Mouse (Mus musculus) spleen, adult 2 months (tissue): Measurements from ENCODE around the gene Dctn1.

ENCODE experiments used
- CTCF ChIP-seq: fragments of 200-500 bp; IDR thresholded peaks from 2 replicates; pipeline ENCODE4 v1.5.1; 2011; ENCODE audit warnings: mild to moderate bottlenecking, inconsistent platforms; ENCODE audit not compliant: insufficient read depth, insufficient read length, insufficient replicate concordance; ENCODE audit errors: extremely low read depth
- POLR2A ChIP-seq: fragments of 200-500 bp; IDR thresholded peaks from 2 replicates; pipeline ENCODE4 v1.6.1; 2011; ENCODE audit warnings: low read depth, low read length, inconsistent platforms

DNA sequence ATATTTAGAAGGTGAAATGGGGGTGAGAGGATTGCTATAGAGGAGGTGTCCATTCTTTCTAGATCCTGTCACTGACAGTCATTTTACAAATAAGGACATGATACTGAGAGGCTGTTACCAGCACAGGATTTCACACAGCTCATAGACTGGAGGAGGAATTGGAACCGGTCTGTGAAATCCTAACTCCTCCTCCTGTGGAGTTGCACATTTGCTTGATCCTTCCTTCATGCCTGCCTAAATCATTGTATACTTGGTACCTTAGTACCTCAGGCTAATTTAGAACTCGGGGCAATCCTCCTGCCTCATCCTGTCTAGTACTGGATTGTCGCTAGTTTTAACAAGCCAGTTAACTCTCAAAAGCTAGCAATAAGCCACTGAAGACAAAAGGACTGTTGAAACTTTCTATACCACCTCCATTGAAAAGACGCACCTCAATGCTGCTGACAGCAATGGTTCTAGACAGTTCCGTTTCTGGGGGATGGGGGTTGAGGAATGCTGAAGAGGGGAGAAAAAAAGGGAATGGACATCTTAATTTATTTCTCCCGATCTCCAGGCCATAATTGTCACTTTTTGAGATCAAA, 604 bp upstream of the Dctn1 start:
- TF ChIP-seq CTCF (no peak), POLR2A (no peak)
